Mouse (Mus musculus) neural tube, embryonic 12.5 days (tissue): ENCODE results near the gene Spata5. TPM values are rescaled to one million over a fixed set of nuclear protein-coding genes. Genes with fewer than 3 reads are reported as not detected.

Source experiments
- ATAC-seq: fragments of 200-750 bp; cut with Nextera tagmentation; 2 replicates; pipeline ENCODE4 v1.8.0; 2017; ENCODE audit warnings: low read depth, mild to moderate bottlenecking, moderate TSS enrichment, moderate library complexity; ENCODE audit not compliant: low FRiP score
- H3K27ac ChIP-seq: fragments of 300-500 bp; sonication (generic); 2 replicates; pipeline ENCODE4 v1.5.1; 2016
- H3K27me3 ChIP-seq: fragments of 300-500 bp; sonication (generic); replicated peaks from 2 replicates; pipeline ENCODE4 v1.6.1; 2016; ENCODE audit warnings: mild to moderate bottlenecking
- H3K36me3 ChIP-seq: fragments of 300-500 bp; sonication (generic); 2 replicates; pipeline ENCODE4 v1.6.1; 2016; ENCODE audit warnings: mild to moderate bottlenecking
- H3K4me1 ChIP-seq: fragments of 300-500 bp; sonication (generic); 2 replicates; pipeline ENCODE4 v1.6.1; 2016
- H3K4me2 ChIP-seq: fragments of 300-500 bp; sonication (generic); replicated peaks from 2 replicates; pipeline ENCODE4 v1.6.1; 2016; ENCODE audit warnings: mild to moderate bottlenecking
- H3K4me3 ChIP-seq: fragments of 300-500 bp; sonication (generic); 2 replicates; pipeline ENCODE4 v1.5.1; 2016
- H3K9ac ChIP-seq: fragments of 300-500 bp; sonication (generic); 2 replicates; pipeline ENCODE4 v1.6.1; 2016; ENCODE audit warnings: mild to moderate bottlenecking
- H3K9me3 ChIP-seq: fragments of 300-500 bp; sonication (generic); 2 replicates; pipeline ENCODE4 v1.6.1; 2016; ENCODE audit warnings: mild to moderate bottlenecking
- WGBS: fragments of 180-500 bp; shearing (Covaris S2); methylation state at CpG from one replicate; pipeline ENCODE4 v1.1.7; 2016; 5-methylcytosine and 5-hydroxymethylcytosine counted together
- polyA plus RNA-seq: library from polyadenylated mRNA; unstranded; fragments of >200 nt; fragmentation: Nextera tagmentation; extraction: Ambion mirVana; gene quantifications from 2 replicates; pipeline ENCODE4 v1.2.1, GENCODE M21; 2016

The Spata5 gene
- polyA plus RNA-seq = 39.8 and 40.7 TPM in 2 replicates

- Histone ChIP-seq H3K4me3 (peak within 1 kb of the TSS; percentile 97), H3K4me2 (peak within 1 kb of the TSS; percentile 92), H3K9ac (peak within 1 kb of the TSS; percentile 87), H3K36me3 (no peaks in the 10 kb centered on the region), H3K4me1 (peaks cover 13% of the 10 kb centered on the region), H3K27me3 (no peaks in the 10 kb centered on the region), H3K27ac (peak within 1 kb of the TSS; percentile 79), H3K9me3 (no peaks in the 10 kb centered on the region)
- peak; percentile 97 for ATAC-seq
- 1% methylated on average over 47 of the region's 50 CpGs for WGBS
Observed at GRCm38 (mm10) chr3:37419458-37419991, at the start of gene Spata5. Gene Spata5 (plus strand): TSS chr3:37419896.

DNA sequence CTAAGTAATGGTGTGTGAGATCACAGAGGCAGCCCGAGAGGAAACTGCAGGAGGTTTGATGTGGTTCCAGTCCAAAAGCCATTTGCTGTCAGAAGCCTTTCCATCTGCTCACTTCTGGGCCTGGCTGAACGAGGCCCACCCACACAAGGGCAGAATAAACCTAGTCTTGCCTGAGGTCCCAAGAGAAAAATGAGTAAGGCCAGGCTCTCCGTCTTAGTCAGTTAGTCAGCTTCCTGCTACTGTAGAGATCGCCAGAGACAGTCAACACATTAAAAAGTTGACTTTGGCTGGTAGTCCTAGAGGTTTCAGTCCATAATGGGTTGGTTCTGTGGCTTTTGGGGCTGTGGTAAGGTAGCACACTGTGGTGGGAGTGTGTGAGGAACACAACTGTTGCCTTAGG, 49.3 kb upstream of the Spata5 start:
- Histone ChIP-seq H3K27ac (no peak overlapping the region), H3K9ac (no peak overlapping the region), H3K4me3 (no peak overlapping the region), H3K36me3 (no peaks in the 10 kb centered on the region), H3K4me1 (no peaks in the 10 kb centered on the region), H3K4me2 (no peak overlapping the region), H3K27me3 (no peaks in the 10 kb centered on the region), H3K9me3 (no peaks in the 10 kb centered on the region)
- 76% methylated on average over 4 of the region's 4 CpGs for WGBS
- no peak for ATAC-seq

- Histone ChIP-seq H3K4me3 (no peak overlapping the region), H3K9ac (no peak overlapping the region), H3K27me3 (no peaks in the 10 kb centered on the region), H3K4me2 (no peak overlapping the region), H3K36me3 (no peaks in the 10 kb centered on the region), H3K27ac (no peak overlapping the region), H3K4me1 (no peaks in the 10 kb centered on the region), H3K9me3 (no peaks in the 10 kb centered on the region)
- 91% methylated on average over 11 of the region's 11 CpGs for WGBS
- no peak for ATAC-seq
Observed at GRCm38 (mm10) chr3:37373712-37374111, 46.0 kb upstream of the Spata5 start.

DNA sequence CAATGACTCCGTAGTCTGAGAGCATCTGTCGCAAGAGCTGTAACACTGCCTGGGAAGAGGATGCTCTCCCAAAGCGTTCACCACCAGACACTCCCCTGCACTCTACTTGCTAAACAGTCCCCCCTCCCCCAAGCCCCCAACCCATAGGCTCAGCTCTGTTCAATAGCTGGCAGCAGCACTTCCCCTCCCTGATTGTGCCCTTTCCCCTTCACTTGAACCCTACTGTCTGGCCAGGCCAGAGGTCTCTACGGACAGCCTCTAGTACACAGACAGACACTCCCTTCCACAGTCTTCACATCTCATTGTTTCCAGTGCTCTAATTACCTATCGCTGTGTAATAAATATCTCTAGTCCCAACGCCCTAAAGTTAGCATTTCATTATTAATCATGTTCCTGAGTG, 41.8 kb upstream of the Spata5 start:
- no peak overlapping the region for H3K27ac ChIP-seq
- WGBS = 63% methylated on average over 6 of the region's 6 CpGs
- no peaks in the 10 kb centered on the region for H3K36me3 ChIP-seq
- H3K9ac ChIP-seq = no peak overlapping the region
- no peaks in the 10 kb centered on the region for H3K9me3 ChIP-seq
- no peak overlapping the region for H3K4me3 ChIP-seq
- no peak overlapping the region for H3K4me2 ChIP-seq
- H3K27me3 ChIP-seq = no peaks in the 10 kb centered on the region
- no peak for ATAC-seq
- no peaks in the 10 kb centered on the region for H3K4me1 ChIP-seq

DNA sequence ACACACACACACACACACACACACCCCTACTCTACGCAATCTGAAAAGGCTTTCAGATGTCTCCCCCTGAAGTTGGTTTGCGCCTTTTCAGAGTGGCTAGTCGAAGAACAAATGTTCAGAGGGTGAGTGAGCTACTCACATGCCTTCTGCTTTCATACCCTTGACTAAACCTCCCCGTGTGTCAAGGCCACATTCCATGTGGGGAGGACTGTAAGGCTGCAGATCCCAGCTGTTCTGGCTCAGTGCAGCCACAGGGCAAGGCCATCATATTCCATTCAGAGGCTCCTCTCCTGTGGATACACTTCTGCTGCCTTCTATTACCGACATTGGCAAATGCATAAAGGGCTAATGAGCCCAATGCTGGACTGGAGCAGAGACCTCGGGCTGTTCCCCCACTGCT, 41.3 kb upstream of the Spata5 start:
- WGBS = 75% methylated on average over 6 of the region's 6 CpGs

DNA sequence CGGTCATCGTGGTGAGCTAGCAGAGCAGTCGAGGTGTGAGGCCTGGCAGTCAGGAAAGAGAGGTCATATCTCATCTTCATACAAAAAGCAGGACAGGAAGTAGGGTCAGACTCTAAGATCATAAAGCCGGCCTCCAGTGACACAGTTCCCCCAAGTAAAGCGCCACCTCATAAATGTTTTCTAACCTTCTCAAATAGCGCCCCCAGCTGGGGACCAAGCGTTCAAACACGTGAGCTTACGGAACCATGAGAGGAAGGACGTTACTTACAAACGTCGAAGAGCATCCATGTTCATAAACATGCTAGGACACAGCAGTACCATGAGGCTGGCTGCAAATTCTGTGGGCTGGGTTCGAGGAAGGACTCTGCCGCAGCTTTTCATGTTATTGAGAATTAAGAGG, 40.5 kb upstream of the Spata5 start:
- no peaks in the 10 kb centered on the region for H3K4me1 ChIP-seq
- H3K36me3 ChIP-seq = no peaks in the 10 kb centered on the region
- no peak overlapping the region for H3K27ac ChIP-seq
- no peak overlapping the region for H3K9ac ChIP-seq
- no peaks in the 10 kb centered on the region for H3K9me3 ChIP-seq
- no peaks in the 10 kb centered on the region for H3K27me3 ChIP-seq
- ATAC-seq = no peak
- 82% methylated on average over 14 of the region's 14 CpGs for WGBS
- no peak overlapping the region for H3K4me3 ChIP-seq
- H3K4me2 ChIP-seq = no peak overlapping the region

More for the DNA sequence above, 41.3 kb upstream of the Spata5 start:
- no peaks in the 10 kb centered on the region for H3K27me3 ChIP-seq
- no peaks in the 10 kb centered on the region for H3K4me1 ChIP-seq
- ATAC-seq = no peak
- no peaks in the 10 kb centered on the region for H3K9me3 ChIP-seq
- H3K4me2 ChIP-seq = no peak overlapping the region
- H3K4me3 ChIP-seq = no peak overlapping the region
- no peak overlapping the region for H3K9ac ChIP-seq
- no peak overlapping the region for H3K27ac ChIP-seq
- H3K36me3 ChIP-seq = no peaks in the 10 kb centered on the region

GRCm38 (mm10) chr3:37379930-37380881, 39.5 kb upstream of the Spata5 start:
- Histone ChIP-seq H3K9ac (no peak overlapping the region), H3K4me1 (no peaks in the 10 kb centered on the region), H3K9me3 (no peaks in the 10 kb centered on the region), H3K4me2 (no peak overlapping the region), H3K36me3 (no peaks in the 10 kb centered on the region), H3K4me3 (no peak overlapping the region), H3K27me3 (no peaks in the 10 kb centered on the region), H3K27ac (no peak overlapping the region)
- no peak for ATAC-seq
- WGBS = 74% methylated on average over 18 of the region's 18 CpGs

DNA sequence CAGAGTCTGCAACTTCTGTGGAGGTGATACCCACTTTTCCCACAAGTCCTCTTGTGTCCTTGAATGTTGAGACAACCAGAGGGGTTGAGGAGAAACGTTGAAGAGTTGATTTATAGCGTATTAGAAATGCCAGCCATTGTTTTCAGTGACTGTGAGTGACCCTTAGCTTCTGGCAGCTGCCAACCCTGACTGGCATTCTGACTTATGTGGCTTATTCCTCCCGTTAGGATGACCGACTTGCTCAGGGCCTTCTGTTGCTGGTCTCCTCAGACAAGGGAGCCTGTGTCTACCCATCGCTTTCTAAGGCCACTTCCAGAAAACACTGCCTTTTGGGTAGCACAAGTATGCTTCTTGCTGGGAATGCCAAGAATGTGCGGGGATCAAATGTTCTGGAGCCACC, 38.2 kb upstream of the Spata5 start:
- Histone ChIP-seq H3K4me1 (no peaks in the 10 kb centered on the region), H3K9me3 (no peaks in the 10 kb centered on the region), H3K4me3 (no peak overlapping the region), H3K4me2 (no peak overlapping the region), H3K9ac (no peak overlapping the region), H3K36me3 (no peaks in the 10 kb centered on the region), H3K27ac (no peak overlapping the region), H3K27me3 (no peaks in the 10 kb centered on the region)
- WGBS = 64% methylated on average over 6 of the region's 6 CpGs
- ATAC-seq = no peak

DNA sequence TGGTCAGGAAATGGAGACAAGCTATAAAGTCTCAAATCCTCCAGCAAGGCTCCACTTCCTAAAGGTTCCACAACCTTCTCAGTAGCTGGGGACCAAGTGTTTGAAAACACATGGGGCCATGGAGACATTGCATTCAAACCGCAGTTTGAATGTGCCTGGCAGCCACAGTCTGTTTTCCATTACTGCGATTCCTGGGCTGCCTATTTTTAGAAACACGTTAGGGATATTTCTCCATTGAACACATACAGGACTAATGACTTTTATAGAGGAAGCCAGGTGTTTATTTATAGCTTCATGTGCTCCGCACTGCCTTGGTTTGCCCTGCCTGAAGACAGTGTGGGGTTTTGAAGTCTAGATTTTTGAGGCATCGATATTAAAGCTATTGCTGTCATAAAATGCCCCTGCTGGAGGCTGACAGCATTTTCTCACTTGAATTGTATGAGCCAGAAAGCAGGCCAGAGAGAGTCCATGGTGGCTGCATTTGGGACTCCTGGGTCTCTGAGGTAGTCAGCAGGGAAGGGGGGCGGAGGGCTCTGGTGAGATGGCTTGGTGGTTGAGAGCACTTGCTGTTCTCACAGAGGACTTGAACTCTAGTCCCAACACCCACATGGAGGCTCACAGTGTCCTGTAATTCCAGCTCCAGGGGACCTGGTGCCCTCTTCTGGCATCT, 36.5 kb upstream of the Spata5 start:
- H3K27ac ChIP-seq = no peak overlapping the region
- no peak overlapping the region for H3K4me3 ChIP-seq
- ATAC-seq = no peak
- H3K9me3 ChIP-seq = no peaks in the 10 kb centered on the region
- 83% methylated on average over 6 of the region's 6 CpGs for WGBS
- no peak overlapping the region for H3K4me2 ChIP-seq
- H3K9ac ChIP-seq = no peak overlapping the region
- no peaks in the 10 kb centered on the region for H3K4me1 ChIP-seq
- no peaks in the 10 kb centered on the region for H3K36me3 ChIP-seq
- H3K27me3 ChIP-seq = no peaks in the 10 kb centered on the region

- Histone ChIP-seq H3K36me3 (no peaks in the 10 kb centered on the region), H3K4me3 (no peak overlapping the region), H3K27me3 (no peaks in the 10 kb centered on the region), H3K4me1 (no peaks in the 10 kb centered on the region), H3K9ac (no peak overlapping the region), H3K27ac (no peak overlapping the region), H3K9me3 (peaks cover 6% of the 10 kb centered on the region; the same call in 1 of the 2 replicates), H3K4me2 (no peak overlapping the region)
- no peak for ATAC-seq
- 91% methylated on average over 6 of the region's 6 CpGs for WGBS
Observed at GRCm38 (mm10) chr3:37387310-37387709, 32.4 kb upstream of the Spata5 start.

GRCm38 (mm10) chr3:37396930-37397608, 22.6 kb upstream of the Spata5 start:
- ATAC-seq = no peak
- 89% methylated on average over 5 of the region's 5 CpGs for WGBS
- no peak overlapping the region for H3K4me3 ChIP-seq

DNA sequence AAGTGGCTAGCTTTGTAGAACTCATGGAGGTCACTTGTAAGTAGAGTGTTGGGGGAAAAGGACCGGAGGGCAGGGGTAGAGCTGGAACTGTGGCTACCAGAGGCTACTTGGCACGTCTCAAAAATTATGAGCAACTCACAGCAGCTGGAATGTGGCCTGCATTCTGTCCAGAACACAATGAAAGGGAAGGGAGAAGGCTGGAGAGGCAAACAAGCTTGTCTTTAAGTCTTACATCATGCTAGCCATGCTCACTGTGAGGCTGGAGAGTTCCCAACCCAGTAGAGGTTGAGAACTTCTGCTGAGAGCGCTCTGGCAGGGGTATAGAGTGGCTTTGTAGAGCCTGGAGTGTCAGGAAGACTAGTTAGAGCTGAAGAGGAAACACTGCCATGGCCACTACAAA, 22.1 kb upstream of the Spata5 start:
- Histone ChIP-seq H3K36me3 (no peaks in the 10 kb centered on the region), H3K27me3 (no peaks in the 10 kb centered on the region), H3K4me3 (no peak overlapping the region), H3K27ac (no peak overlapping the region), H3K9ac (no peak overlapping the region), H3K4me1 (no peaks in the 10 kb centered on the region), H3K4me2 (no peak overlapping the region), H3K9me3 (no peaks in the 10 kb centered on the region)
- ATAC-seq = no peak
- 78% methylated on average over 3 of the region's 3 CpGs for WGBS

More at GRCm38 (mm10) chr3:37396930-37397608, 22.6 kb upstream of the Spata5 start:
- Histone ChIP-seq H3K27me3 (no peaks in the 10 kb centered on the region), H3K4me1 (no peaks in the 10 kb centered on the region), H3K4me2 (no peak overlapping the region), H3K9ac (no peak overlapping the region), H3K9me3 (no peaks in the 10 kb centered on the region), H3K36me3 (no peaks in the 10 kb centered on the region), H3K27ac (no peak overlapping the region)
